Mouse (Mus musculus) neural tube, embryonic 14.5 days (tissue): ENCODE data around the gene Arrdc3. TPM values are rescaled to one million over a fixed set of nuclear protein-coding genes. Genes with fewer than 3 reads are reported as not detected.

Source experiments
- ATAC-seq: fragments of 200-750 bp; cut with Nextera tagmentation; 2 replicates; pipeline ENCODE4 v1.8.0; 2017; ENCODE audit warnings: low read depth, mild to moderate bottlenecking, moderate TSS enrichment, moderate library complexity
- H3K27ac ChIP-seq: fragments of 300-500 bp; sonication (generic); 2 replicates; pipeline ENCODE4 v1.5.1; 2014; ENCODE audit warnings: low read depth, mild to moderate bottlenecking, control low read depth, low read length, moderate library complexity, mixed read lengths
- H3K27me3 ChIP-seq: fragments of 300-500 bp; sonication (generic); 2 replicates; pipeline ENCODE4 v1.6.1; 2014; ENCODE audit warnings: low read length; ENCODE audit not compliant: control insufficient read depth, insufficient read depth
- H3K36me3 ChIP-seq: fragments of 300-500 bp; sonication (generic); 2 replicates; pipeline ENCODE4 v1.6.1; 2014; ENCODE audit warnings: low read length, mixed read lengths; ENCODE audit not compliant: control insufficient read depth, insufficient read depth
- H3K4me1 ChIP-seq: fragments of 300-500 bp; sonication (generic); 2 replicates; pipeline ENCODE4 v1.6.1; 2014; ENCODE audit warnings: low read length; ENCODE audit not compliant: control insufficient read depth, insufficient read depth
- H3K4me2 ChIP-seq: fragments of 300-500 bp; sonication (generic); 2 replicates; pipeline ENCODE4 v1.6.1; 2014; ENCODE audit warnings: mild to moderate bottlenecking, low read depth, low read length, control low read depth
- H3K4me3 ChIP-seq: fragments of 300-500 bp; sonication (generic); 2 replicates; pipeline ENCODE4 v1.5.1; 2014; ENCODE audit warnings: low read depth, low read length, control low read depth, mixed read lengths
- H3K9ac ChIP-seq: fragments of 300-500 bp; sonication (generic); replicated peaks from 2 replicates; pipeline ENCODE4 v1.6.1; 2014; ENCODE audit warnings: low read depth, mild to moderate bottlenecking, control low read depth, low read length, mixed read lengths
- H3K9me3 ChIP-seq: fragments of 300-500 bp; sonication (generic); 2 replicates; pipeline ENCODE4 v1.6.1; 2016; ENCODE audit warnings: low read length; ENCODE audit not compliant: control insufficient read depth
- WGBS: fragments of 180-500 bp; shearing (Covaris S2); extraction: QIAGEN DNeasy Blood & Tissue Kit; methylation state at CpG from one replicate; pipeline ENCODE4 v1.1.7; 2014; 5-methylcytosine and 5-hydroxymethylcytosine counted together
- polyA plus RNA-seq: library from polyadenylated mRNA; unstranded; fragments of >200 nt; fragmentation: Nextera tagmentation; extraction: Ambion mirVana; gene quantifications from 2 replicates; pipeline ENCODE4 v1.2.1, GENCODE M21; 2014

Arrdc3 gene
- polyA plus RNA-seq, 1 experiment from 2014 or later = 38.3 TPM

GRCm38 (mm10) chr13:80936426-80936825, 53.2 kb downstream of the Arrdc3 start:
- no peak overlapping the region for H3K27ac ChIP-seq
- 89% methylated on average over 2 of the region's 2 CpGs for WGBS
- ATAC-seq = no peak

DNA sequence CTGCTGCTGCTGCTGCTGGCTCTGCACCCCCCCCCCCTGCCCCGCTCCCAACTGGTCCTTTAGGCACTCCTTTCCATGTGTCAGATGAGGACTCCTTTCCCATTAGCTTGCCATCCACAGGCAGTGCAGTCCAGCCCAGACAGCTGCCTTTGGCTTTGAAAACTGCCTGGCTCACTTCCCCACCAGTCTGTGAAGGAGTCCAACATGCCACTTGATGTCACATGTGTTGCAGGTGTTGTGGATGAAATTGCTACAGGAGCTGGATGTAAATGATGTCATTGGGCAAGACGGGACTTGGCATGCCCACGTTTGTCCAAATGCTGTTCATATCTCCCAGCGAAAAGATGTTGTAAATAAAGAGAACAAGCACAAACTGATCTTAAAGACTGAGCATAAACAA, 56.0 kb downstream of the Arrdc3 start:
- no peaks in the 10 kb centered on the region for H3K9me3 ChIP-seq
- H3K4me3 ChIP-seq = no peak overlapping the region
- H3K27ac ChIP-seq = no peak overlapping the region
- no peak overlapping the region for H3K4me2 ChIP-seq
- no peak overlapping the region for H3K9ac ChIP-seq
- no peak for ATAC-seq
- H3K4me1 ChIP-seq = no peaks in the 10 kb centered on the region
- no peaks in the 10 kb centered on the region for H3K36me3 ChIP-seq
- H3K27me3 ChIP-seq = no peaks in the 10 kb centered on the region
- WGBS = 97% methylated on average over 4 of the region's 4 CpGs

More at GRCm38 (mm10) chr13:80936426-80936825, 53.2 kb downstream of the Arrdc3 start:
- Histone ChIP-seq H3K36me3 (no peaks in the 10 kb centered on the region), H3K4me1 (no peaks in the 10 kb centered on the region), H3K4me3 (no peak overlapping the region), H3K4me2 (no peak overlapping the region), H3K27me3 (no peaks in the 10 kb centered on the region), H3K9me3 (no peaks in the 10 kb centered on the region), H3K9ac (no peak overlapping the region)

- WGBS = 64% methylated on average over 1 of the region's 1 CpGs
- Histone ChIP-seq H3K9ac (no peak overlapping the region), H3K4me1 (no peaks in the 10 kb centered on the region), H3K36me3 (no peaks in the 10 kb centered on the region), H3K9me3 (no peaks in the 10 kb centered on the region), H3K4me3 (no peak overlapping the region), H3K27ac (no peak overlapping the region), H3K4me2 (no peak overlapping the region), H3K27me3 (no peaks in the 10 kb centered on the region)
- no peak for ATAC-seq
Measured at GRCm38 (mm10) chr13:80939866-80940265, 56.7 kb downstream of the Arrdc3 start.

DNA sequence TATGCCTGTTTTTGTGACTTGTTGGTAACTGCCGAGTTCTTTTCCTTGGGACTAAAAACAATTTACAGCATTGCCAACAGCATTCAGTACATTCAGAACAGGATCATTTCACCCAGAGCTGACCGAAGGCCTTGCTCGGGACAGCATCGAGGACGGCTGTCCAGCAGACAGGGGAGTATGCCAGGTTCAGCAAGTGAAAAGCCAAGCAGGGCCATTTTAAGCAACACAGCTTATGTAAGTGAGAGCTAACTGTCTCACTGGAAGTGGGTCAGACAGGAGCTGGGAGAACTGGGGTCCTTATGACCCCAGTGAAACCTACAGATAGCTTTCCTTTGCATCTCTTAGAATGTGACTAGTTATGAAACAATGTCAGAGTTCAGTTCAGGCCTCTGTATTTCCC, 57.2 kb downstream of the Arrdc3 start:
- H3K27ac ChIP-seq = no peak overlapping the region
- no peaks in the 10 kb centered on the region for H3K27me3 ChIP-seq
- H3K9ac ChIP-seq = no peak overlapping the region
- no peak for ATAC-seq
- no peaks in the 10 kb centered on the region for H3K9me3 ChIP-seq
- no peak overlapping the region for H3K4me2 ChIP-seq
- WGBS = 89% methylated on average over 5 of the region's 5 CpGs
- no peaks in the 10 kb centered on the region for H3K4me1 ChIP-seq
- H3K36me3 ChIP-seq = no peaks in the 10 kb centered on the region
- H3K4me3 ChIP-seq = no peak overlapping the region

GRCm38 (mm10) chr13:80940860-80941630, 57.9 kb downstream of the Arrdc3 start:
- no peaks in the 10 kb centered on the region for H3K9me3 ChIP-seq
- 72% methylated on average over 10 of the region's 10 CpGs for WGBS
- no peaks in the 10 kb centered on the region for H3K4me1 ChIP-seq
- H3K27me3 ChIP-seq = no peaks in the 10 kb centered on the region
- no peak overlapping the region for H3K4me3 ChIP-seq
- H3K36me3 ChIP-seq = no peaks in the 10 kb centered on the region
- H3K27ac ChIP-seq = no peak overlapping the region
- no peak overlapping the region for H3K9ac ChIP-seq
- no peak for ATAC-seq
- H3K4me2 ChIP-seq = no peak overlapping the region

- no peaks in the 10 kb centered on the region for H3K36me3 ChIP-seq
- no peak overlapping the region for H3K4me3 ChIP-seq
- H3K27me3 ChIP-seq = no peaks in the 10 kb centered on the region
- no peaks in the 10 kb centered on the region for H3K9me3 ChIP-seq
- H3K4me1 ChIP-seq = no peaks in the 10 kb centered on the region
- no peak overlapping the region for H3K4me2 ChIP-seq
- no peak overlapping the region for H3K9ac ChIP-seq
- no peak for ATAC-seq
- H3K27ac ChIP-seq = no peak overlapping the region
Measured at GRCm38 (mm10) chr13:80944532-80944931, 61.3 kb downstream of the Arrdc3 start.
